Mouse (Mus musculus): Measurements from ENCODE around the gene 4931428L18Rik. TPM values are rescaled to one million over a fixed set of nuclear protein-coding genes. Genes with fewer than 3 reads are reported as not detected.

Gene 4931428L18Rik
- total and polyA plus RNA-seq, 2 experiments from 2014 or later: not detected

GRCm38 (mm10) chr1:31156884-31157283, 65.6 kb downstream of the 4931428L18Rik start:
- DNase-seq (ENCODE audit: low spot score): no peak
- no peak overlapping the region for H3K4me2 ChIP-seq (ENCODE audit: low read depth, low read length, poor library complexity, severe bottlenecking)
- no peak overlapping the region for H3K9ac ChIP-seq (replicated peaks; ENCODE audit: low read length, poor library complexity, severe bottlenecking)
- no peak overlapping the region for H3K27ac ChIP-seq (ENCODE audit: low read depth, low read length)
- no peaks in the 10 kb centered on the region for H3K27me3 ChIP-seq (ENCODE audit: insufficient read depth, low read length)
- WGBS: 83% methylated on average over 2 of the region's 2 CpGs
- no peak for TF ChIP-seq CTCF (IDR thresholded peaks at IDR 0.05)
- no peaks in the 10 kb centered on the region for H3K4me1 ChIP-seq (ENCODE audit: insufficient read depth, low read length)
- no peak overlapping the region for H3K4me3 ChIP-seq (ENCODE audit: low read depth, low read length)
- no peak for ATAC-seq (ENCODE audit: low FRiP score)
- no peaks in the 10 kb centered on the region for H3K36me3 ChIP-seq (ENCODE audit: insufficient read depth, low read length)
- H3K9me3 ChIP-seq (ENCODE audit: low read length): no peaks in the 10 kb centered on the region

- Histone ChIP-seq H3K27me3 (ENCODE audit: insufficient read depth, low read length) (no peaks in the 10 kb centered on the region), H3K36me3 (ENCODE audit: insufficient read depth, low read length) (no peaks in the 10 kb centered on the region), H3K4me2 (ENCODE audit: low read depth, low read length, poor library complexity, severe bottlenecking) (no peak overlapping the region), H3K4me1 (ENCODE audit: insufficient read depth, low read length) (no peaks in the 10 kb centered on the region), H3K9me3 (ENCODE audit: low read length) (no peaks in the 10 kb centered on the region), H3K4me3 (ENCODE audit: low read depth, low read length) (no peak overlapping the region), H3K27ac (ENCODE audit: low read depth, low read length) (no peak overlapping the region), H3K9ac (replicated peaks; ENCODE audit: low read length, poor library complexity, severe bottlenecking) (no peak overlapping the region)
- TF ChIP-seq CTCF (IDR thresholded peaks at IDR 0.05): no peak
- DNase-seq (ENCODE audit: low spot score) (no peak), ATAC-seq (ENCODE audit: low FRiP score) (no peak)
- WGBS: 79% methylated on average over 2 of the region's 2 CpGs
Measured at GRCm38 (mm10) chr1:31156185-31156584, 66.3 kb downstream of the 4931428L18Rik start.

- H3K27ac ChIP-seq (ENCODE audit: low read depth, low read length): no peak overlapping the region
- no peaks in the 10 kb centered on the region for H3K4me1 ChIP-seq (ENCODE audit: insufficient read depth, low read length)
- peak; percentile 89 for TF ChIP-seq CTCF (IDR thresholded peaks at IDR 0.05)
- no peaks in the 10 kb centered on the region for H3K9me3 ChIP-seq (ENCODE audit: low read length)
- no peak overlapping the region for H3K4me3 ChIP-seq (ENCODE audit: low read depth, low read length)
- ATAC-seq (ENCODE audit: low FRiP score) (peak; percentile 78), DNase-seq (ENCODE audit: low spot score) (peak; percentile 77)
- 24% methylated on average over 7 of the region's 7 CpGs for WGBS
- H3K4me2 ChIP-seq (ENCODE audit: low read depth, low read length, poor library complexity, severe bottlenecking): no peak overlapping the region
- no peak overlapping the region for H3K9ac ChIP-seq (replicated peaks; ENCODE audit: low read length, poor library complexity, severe bottlenecking)
- H3K27me3 ChIP-seq (ENCODE audit: insufficient read depth, low read length): no peaks in the 10 kb centered on the region
- no peaks in the 10 kb centered on the region for H3K36me3 ChIP-seq (ENCODE audit: insufficient read depth, low read length)
Measured at GRCm38 (mm10) chr1:31153793-31154349, 68.6 kb downstream of the 4931428L18Rik start.

- WGBS: 42% methylated on average over 2 of the region's 2 CpGs
- Histone ChIP-seq H3K27me3 (ENCODE audit: insufficient read depth, low read length) (no peaks in the 10 kb centered on the region), H3K4me3 (ENCODE audit: low read depth, low read length) (no peak overlapping the region), H3K36me3 (ENCODE audit: insufficient read depth, low read length) (no peaks in the 10 kb centered on the region), H3K9me3 (ENCODE audit: low read length) (no peaks in the 10 kb centered on the region), H3K4me2 (ENCODE audit: low read depth, low read length, poor library complexity, severe bottlenecking) (no peak overlapping the region), H3K27ac (ENCODE audit: low read depth, low read length) (no peak overlapping the region), H3K9ac (replicated peaks; ENCODE audit: low read length, poor library complexity, severe bottlenecking) (no peak overlapping the region), H3K4me1 (ENCODE audit: insufficient read depth, low read length) (no peaks in the 10 kb centered on the region)
- peak; percentile 17 for DNase-seq (ENCODE audit: low spot score)
- 0 out of 2 replicates have a peak, but pooled peaks have one; percentile 35 for ATAC-seq (ENCODE audit: low FRiP score)
- peak; percentile 65 for TF ChIP-seq CTCF (IDR thresholded peaks at IDR 0.05)
Measured at GRCm38 (mm10) chr1:31152799-31153426, 69.6 kb downstream of the 4931428L18Rik start.

- H3K4me3 ChIP-seq (ENCODE audit: low read depth, low read length): no peak overlapping the region
- no peaks in the 10 kb centered on the region for H3K4me1 ChIP-seq (ENCODE audit: insufficient read depth, low read length)
- H3K4me2 ChIP-seq (ENCODE audit: low read depth, low read length, poor library complexity, severe bottlenecking): no peak overlapping the region
- H3K27ac ChIP-seq (ENCODE audit: low read depth, low read length): no peak overlapping the region
- no peak overlapping the region for H3K9ac ChIP-seq (replicated peaks; ENCODE audit: low read length, poor library complexity, severe bottlenecking)
- ATAC-seq (ENCODE audit: low FRiP score) (no peak), DNase-seq (ENCODE audit: low spot score) (no peak)
- H3K27me3 ChIP-seq (ENCODE audit: insufficient read depth, low read length): no peaks in the 10 kb centered on the region
- no peaks in the 10 kb centered on the region for H3K9me3 ChIP-seq (ENCODE audit: low read length)
- H3K36me3 ChIP-seq (ENCODE audit: insufficient read depth, low read length): no peaks in the 10 kb centered on the region
- no peak for TF ChIP-seq CTCF (IDR thresholded peaks at IDR 0.05)
- WGBS: 68% methylated on average over 3 of the region's 3 CpGs
Measured at GRCm38 (mm10) chr1:31150546-31150945, 71.9 kb downstream of the 4931428L18Rik start.

GRCm38 (mm10) chr1:31149671-31150070, 72.8 kb downstream of the 4931428L18Rik start:
- 65% methylated on average over 6 of the region's 6 CpGs for WGBS
- no peak overlapping the region for H3K4me3 ChIP-seq (ENCODE audit: low read depth, low read length)
- ATAC-seq (ENCODE audit: low FRiP score) (no peak), DNase-seq (ENCODE audit: low spot score) (no peak)
- H3K27ac ChIP-seq (ENCODE audit: low read depth, low read length): no peak overlapping the region
- H3K9ac ChIP-seq (replicated peaks; ENCODE audit: low read length, poor library complexity, severe bottlenecking): no peak overlapping the region
- H3K4me1 ChIP-seq (ENCODE audit: insufficient read depth, low read length): no peaks in the 10 kb centered on the region
- no peak for TF ChIP-seq CTCF (IDR thresholded peaks at IDR 0.05)
- no peaks in the 10 kb centered on the region for H3K27me3 ChIP-seq (ENCODE audit: insufficient read depth, low read length)
- no peak overlapping the region for H3K4me2 ChIP-seq (ENCODE audit: low read depth, low read length, poor library complexity, severe bottlenecking)
- no peaks in the 10 kb centered on the region for H3K9me3 ChIP-seq (ENCODE audit: low read length)
- no peaks in the 10 kb centered on the region for H3K36me3 ChIP-seq (ENCODE audit: insufficient read depth, low read length)

All from midbrain, postnatal 0 days (tissue).